Mouse (Mus musculus): ENCODE measurements around the gene Castor1.
"Not testable (repeated sequence)": the region's sequence is repeated elsewhere in the genome, so short reads cannot be mapped to it uniquely, and the experiment has no call there.

Castor1 gene

DNA sequence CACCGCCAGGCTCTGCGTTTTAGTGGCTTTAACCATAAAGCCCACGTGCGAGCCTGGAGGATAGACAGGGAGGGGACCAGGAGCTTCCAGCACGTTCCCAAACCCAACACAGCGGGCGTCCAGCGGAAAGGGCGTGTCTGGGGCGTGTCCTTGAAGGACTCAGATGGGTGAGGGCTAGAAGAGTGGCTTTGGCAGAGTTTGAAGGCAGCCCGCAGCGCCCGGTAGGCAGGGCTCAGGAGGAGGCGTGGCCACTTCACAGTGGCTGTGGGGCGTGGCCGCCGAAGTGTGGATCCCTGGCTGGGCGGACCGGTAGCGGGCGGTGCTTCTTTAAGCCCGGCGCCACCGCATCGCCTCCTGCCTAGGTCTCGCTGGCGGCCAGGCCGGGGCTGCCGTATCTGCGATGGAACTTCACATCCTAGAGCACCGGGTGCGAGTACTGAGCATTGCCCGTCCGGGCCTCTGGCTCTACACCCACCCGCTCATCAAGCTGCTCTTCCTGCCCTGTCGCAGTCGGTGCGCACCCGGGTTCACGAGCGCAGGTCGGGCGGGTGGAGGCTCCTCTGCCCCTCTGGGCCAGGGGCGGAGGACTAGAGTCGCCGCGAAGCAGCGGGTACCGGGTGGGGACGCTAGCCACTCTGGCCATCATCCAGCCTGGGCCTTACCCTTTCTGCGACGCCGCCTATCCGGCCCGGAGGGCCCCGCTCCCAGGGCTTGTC, at the start of gene Castor1:
Gene Castor1 (plus strand): TSS at position 312 of the 716 bp plus-strand sequence.
- in situ Hi-C loops (cut with MboI), result loop anchor here (5.0 kb wide), 1 partner anchor 39 kb away; the partner anchor contains the start of gene Lif

DNA sequence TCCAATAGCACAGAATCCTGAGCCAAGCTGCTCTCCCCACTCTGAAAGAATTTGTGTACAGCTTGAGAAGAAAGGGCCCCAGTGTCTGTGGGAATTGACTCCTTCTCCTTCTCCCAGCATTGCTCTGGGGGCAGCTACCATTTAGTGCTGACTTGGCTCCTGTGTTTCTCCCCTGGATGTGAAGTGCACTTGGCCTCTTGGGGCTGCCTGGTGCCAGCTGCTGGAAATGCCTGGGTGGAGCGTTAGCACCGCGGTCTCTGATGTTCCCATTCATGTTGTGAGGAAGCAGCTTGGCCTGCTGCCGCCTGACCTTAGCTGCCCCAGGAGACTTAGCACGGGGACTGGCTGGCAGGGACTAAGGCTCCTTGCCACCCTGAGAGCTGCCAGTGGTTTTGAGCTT, 43.4 kb upstream of the Castor1 start:
- in situ Hi-C loops (cut with MboI), result no loop called here

DNA sequence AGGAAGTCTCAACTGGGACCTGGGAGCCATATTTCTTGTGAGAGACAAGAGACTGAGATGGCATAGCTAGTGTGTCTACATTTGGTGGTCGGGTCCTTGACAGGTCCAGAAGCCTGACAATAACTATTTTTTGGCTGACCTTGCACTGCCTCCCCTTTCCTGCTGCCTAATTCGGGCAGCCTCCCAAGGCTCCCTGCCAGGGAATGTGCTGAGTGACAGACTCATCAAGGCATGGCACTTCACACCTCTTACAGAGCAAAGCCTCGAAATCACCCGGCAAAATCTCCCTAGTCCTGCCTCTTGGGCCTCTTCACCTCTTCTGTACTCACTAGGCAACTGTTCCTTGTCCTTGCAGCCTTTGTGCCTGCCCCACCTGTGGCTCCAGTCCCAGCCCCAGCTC, 40.3 kb upstream of the Castor1 start:
- in situ Hi-C loops (cut with MboI), result no loop called here

DNA sequence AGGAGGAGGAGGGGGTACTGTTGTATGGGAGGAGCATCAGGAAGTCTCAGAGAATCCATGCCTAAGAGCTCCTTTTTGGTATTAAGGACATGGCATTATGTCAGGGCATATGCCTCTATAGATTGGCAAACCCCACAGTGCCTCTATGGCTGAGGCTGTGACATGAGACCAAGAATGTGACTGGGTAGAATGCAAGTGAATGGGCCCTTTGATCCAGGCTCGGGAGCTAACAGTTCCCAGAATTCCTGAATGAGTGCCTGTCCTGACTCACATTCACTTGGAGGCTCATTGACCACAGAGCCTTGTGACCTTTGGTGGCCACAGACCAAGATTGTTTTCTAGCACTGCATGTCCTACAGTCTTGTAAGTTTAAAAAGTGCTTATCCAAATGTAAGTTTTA, 36.0 kb upstream of the Castor1 start:
- in situ Hi-C loops (cut with MboI), result no loop called here

DNA sequence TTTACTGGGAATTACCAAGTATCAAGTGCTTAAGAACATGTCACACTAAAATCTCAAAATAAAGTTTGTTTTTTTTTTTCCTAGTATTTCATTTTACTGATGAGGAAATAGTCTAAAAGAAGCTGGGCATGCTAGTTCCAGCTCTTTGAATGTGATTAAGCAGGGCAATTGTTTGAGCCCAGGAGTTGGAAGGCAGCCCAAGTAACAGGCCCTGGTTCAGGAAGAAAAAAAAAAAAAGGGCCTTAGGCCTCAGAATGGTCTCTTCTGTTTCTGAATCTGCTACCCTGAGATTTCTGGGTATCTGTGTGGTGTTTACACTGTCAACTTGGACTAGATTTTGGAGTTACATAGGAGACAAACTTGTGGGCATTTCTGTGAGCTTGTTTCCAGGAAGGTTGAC, 34.5 kb upstream of the Castor1 start:
- in situ Hi-C loops (cut with MboI), result no loop called here

DNA sequence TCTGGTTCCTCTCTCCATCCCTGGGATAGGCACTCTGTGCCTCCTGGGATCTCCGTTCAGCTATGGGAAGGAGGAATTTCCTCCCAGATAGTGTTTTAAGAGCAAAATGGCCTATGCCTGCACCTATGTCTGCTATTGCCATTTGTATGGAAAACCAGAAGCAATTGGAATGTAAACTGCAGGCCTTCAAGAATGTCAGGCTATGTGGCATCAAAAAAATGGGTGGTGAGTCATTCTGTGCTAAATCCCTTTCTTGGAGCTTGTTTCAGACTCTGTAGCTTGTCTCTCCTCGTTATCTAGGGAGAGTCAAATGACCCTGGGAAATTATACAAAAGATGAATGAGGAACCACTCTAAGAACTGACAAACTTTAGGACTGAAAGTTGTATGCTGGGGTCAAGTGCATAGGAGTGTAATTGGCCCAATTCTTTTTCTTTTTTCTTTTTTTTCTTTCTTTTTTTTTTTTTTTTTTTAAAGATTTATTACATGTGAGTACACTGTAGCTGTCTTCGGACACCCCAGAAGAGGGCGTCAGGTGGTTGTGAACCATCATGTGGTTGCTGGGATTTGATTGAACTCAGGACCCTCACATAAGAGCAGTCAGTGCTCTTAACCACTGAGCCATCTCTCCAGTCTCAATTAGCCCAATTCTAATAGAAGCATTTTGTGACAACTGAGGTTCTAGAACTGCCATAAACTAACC, 33.6 kb upstream of the Castor1 start:
- in situ Hi-C loops (cut with MboI), result no loop called here

DNA sequence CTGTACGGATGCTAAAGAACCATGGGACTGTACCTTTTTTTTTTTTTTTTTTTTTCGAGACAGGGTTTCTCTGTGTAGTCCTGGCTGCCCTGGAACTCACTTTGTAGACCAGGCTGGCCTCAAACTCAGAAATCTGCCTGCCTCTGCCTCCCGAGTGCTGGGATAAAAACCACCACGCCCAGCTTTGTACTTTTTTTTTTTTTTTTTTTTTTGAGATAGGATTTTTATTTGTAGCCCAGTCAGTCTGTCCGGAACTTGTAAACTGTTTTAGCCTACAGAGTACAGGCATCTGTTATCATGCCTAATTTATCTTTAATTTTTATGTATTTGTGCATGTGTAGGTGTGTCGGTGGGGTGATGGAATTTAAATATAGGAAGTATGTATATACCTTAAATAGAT, 32.5 kb upstream of the Castor1 start:
- in situ Hi-C loops (cut with MboI), result not testable (repeated sequence)

DNA sequence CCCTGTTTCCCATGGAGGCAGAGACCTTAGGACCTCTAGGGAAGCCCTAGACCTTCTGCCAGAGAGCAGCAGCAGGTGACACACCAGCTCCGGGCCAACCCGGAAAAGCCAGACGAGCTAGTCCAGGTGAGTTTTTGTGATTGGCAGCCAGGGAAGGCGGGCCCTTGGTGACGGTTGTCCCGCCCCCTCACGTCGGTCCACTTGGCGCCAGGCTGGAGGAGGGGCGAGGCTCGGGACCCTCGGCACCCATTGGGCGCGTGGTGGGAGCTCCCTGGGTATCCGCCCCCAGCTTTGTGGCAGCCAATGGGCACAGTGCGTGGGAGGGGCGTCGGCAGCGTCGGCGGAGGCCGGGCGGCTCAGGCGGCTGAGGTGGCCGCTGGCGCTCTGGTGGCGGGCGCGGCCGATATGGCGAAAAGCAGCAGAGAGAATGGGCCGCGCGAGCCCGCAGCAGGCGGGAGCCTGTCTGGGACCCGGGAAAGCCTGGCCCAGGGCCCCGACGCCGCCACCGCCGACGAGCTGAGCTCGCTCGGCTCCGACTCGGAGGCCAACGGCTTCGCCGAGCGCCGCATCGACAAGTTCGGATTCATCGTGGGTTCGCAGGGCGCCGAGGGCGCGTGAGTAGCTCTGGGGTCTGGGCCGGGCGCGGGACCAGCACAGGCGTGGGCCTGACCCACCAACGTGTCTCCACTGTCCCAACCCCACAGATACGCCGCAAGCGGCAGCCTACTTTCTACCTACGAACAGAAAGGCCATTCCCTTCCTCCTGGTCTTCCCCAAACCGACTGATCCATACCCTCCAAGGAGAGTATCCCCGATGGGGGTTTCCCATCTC, 31.3 kb upstream of the Castor1 start, which contains the start of gene Tbc1d10a:
Gene Tbc1d10a (plus strand): TSS at position 304 of the 832 bp plus-strand sequence.
- in situ Hi-C loops (cut with MboI), result no loop called here

DNA sequence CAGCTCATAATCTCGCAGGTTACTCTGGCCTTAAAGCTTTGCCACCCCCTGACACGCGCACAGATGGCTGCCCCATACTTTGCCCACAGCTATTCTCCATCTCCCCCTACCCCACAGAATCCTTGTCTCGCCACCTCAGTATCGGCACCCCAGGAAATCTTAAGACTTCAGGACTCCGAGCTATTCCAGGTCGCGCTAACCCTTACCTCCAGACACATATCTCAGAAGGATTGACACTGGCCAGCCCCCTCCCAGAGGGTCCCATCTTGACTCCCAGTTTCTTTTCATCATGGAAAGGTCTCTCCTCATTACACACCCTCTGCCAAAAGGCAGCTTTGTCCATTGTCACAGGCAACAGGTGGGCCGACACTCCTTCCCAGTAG, 30.7 kb upstream of the Castor1 start:
- in situ Hi-C loops (cut with MboI), result no loop called here

DNA sequence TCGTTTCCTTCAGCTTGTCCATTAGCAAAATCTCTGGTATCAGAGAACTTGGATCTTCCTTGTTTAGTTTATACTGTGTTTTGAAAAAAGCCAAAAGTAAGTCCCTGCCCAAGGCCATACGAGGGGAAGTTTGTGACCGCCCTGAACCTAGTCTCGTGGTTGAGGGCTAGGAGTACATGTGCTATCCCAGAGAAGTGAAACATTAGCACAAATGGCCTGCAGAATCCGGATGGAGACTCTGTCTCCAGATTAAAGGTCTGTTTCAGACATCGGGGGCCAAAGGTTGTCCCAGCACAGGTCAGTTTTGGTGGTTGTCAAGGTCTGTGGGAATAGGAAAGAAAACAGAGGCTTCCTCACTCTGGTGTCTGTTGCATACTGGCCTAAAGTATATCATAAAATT, 28.8 kb upstream of the Castor1 start:
- in situ Hi-C loops (cut with MboI), result no loop called here

DNA sequence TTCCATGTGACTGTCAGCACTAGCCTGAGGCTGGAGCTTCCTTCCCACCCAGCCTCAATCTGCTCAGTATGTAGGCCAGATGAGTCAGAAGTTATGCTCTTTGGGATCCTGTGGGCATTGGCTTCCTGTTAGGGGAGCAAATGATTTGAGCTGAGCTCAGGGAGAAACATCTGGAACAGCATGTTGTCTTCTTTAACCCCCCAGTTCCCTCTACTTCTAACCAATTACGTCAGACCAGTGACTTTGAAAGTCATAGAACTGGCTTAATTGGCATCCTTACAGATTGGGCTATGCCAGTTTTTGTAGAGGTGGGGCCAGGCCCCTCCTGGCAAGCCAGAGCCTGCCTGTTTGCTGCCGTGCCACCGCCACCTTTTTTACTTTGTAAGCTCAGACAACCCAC, 27.3 kb upstream of the Castor1 start:
- in situ Hi-C loops (cut with MboI), result no loop called here

DNA sequence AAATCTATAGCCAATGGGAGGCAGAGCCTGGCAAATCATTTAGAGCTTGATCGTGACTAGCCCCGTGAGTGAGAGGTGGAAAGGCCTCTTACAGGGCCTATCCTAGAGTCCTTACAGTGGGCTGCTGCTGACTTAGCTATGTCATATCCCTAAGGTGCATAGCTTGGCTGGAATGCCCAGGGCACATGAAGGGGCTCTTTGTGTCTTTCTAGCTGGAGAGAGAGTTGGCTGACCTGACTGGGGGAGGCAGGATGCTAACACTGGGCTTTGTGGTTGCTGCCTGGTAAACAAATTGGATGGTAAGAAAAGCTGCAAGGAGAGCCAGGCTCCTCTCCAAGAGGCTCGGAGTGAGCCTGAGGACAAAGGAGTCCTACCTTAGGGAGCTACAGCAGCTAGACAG, 25.3 kb upstream of the Castor1 start:
- in situ Hi-C loops (cut with MboI), result no loop called here

DNA sequence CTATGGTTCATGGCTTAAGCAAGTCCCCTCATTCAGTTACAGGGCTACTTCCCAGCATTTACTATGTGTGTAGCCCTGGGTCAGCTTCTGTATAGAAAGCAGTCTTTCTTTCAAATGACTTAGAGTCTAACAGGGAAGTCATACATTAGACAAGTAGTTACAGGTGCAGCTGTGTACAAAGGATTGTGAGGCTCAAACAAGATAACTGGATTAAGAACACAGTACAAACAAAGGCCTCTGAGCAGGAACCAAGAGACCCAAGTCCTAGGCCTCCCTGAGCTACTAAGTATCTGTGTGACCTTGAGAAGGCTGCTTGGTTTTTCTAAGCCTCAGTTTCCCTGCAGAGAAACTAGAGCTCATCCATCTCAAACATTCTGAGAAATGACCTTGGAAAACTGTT, 24.6 kb upstream of the Castor1 start:
- in situ Hi-C loops (cut with MboI), result no loop called here

DNA sequence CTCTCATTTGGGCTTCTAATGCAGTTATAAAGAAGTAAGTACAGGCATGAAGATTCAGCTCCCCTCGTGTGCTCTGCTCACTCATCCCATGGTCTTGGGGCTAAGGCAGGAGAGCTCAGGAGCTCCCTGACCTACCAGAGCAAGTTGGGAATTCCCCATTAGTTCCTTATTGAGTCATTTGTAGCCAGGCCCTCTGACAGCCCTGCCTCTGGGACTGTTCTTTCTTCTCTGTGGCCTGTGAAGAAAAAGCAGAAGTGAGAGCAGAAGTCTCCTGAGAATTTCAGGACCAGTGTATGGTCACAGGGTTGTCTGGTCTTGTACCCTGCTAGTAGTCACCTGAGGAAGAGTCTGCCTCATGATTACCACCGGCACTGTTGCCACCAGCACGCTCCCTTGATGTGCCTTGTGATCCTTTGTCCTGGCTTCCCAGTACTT, 22.4 kb upstream of the Castor1 start:
- in situ Hi-C loops (cut with MboI), result no loop called here

DNA sequence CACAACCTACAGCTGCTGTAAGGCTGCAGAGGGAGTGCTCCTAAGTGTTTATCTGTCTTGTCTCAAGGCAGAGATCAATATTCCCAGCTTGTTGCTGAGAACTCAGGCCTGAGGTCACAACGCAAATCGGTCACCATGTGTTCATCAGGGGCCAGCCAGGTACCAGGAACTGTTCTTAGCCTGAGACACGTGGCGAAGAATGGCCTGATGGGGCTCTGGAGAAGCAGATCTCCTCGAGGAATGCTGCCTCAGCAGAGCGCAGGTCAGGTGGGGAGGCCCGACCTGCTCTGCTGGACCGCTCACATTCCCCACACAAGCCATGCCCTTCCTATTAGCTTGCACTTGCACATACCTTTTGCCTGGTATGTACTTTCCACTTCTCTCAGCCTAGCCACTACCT, 21.4 kb upstream of the Castor1 start:
- in situ Hi-C loops (cut with MboI), result no loop called here

DNA sequence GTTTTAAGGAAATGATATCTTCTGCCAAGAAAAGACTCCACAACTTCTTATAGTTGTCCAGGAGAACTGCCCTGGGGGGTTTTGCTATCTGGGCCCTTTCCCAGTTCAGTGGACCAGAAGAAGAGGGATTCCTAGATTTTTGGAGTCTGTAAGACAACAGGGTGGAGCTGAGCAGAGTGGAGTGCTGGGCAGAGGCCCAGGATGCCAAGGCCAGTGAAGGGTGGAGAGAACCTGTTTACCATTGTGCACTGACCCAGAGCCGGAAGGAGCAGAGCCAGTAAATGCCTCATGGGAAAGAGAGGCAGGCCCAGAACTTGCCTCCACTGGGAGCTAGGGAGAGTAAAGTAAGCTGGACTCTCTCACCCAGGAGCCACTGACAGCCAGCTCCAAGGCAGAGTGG, 20.3 kb upstream of the Castor1 start:
- in situ Hi-C loops (cut with MboI), result no loop called here

DNA sequence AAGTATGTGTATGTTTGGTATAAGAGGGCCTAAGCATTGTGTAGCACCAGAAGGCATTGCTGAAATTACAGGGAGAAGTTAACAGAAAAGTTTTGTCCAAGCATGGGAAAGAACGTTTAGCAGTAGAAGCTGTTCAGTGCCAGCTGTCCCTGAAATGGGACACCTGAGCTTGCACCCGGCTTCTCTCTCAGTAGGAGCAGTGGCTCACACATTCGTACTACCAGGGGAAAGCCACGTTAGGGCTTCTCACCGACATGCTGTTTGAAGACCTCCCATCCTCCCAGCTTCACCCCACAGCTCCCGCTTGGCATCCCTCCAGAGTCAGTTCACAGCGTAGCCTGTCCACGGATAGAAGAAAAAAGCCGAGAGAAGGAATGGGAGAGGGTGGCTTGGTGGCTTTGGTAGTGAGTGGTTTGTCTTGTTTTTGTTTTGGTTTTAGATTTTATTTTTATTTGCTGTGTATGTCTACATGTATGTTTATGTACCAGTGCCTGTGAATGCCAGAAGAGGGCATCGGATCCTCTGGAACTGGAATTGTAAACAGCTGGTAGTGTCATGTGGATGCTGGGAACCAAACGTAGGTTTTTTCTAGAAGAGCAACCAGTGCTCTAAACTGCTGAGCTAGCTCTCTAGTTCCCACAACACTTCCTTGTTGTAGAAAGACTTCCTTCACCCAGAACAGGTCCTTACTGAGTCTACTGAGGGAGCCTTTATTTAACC, 15.9 kb upstream of the Castor1 start:
- in situ Hi-C loops (cut with MboI), result no loop called here

DNA sequence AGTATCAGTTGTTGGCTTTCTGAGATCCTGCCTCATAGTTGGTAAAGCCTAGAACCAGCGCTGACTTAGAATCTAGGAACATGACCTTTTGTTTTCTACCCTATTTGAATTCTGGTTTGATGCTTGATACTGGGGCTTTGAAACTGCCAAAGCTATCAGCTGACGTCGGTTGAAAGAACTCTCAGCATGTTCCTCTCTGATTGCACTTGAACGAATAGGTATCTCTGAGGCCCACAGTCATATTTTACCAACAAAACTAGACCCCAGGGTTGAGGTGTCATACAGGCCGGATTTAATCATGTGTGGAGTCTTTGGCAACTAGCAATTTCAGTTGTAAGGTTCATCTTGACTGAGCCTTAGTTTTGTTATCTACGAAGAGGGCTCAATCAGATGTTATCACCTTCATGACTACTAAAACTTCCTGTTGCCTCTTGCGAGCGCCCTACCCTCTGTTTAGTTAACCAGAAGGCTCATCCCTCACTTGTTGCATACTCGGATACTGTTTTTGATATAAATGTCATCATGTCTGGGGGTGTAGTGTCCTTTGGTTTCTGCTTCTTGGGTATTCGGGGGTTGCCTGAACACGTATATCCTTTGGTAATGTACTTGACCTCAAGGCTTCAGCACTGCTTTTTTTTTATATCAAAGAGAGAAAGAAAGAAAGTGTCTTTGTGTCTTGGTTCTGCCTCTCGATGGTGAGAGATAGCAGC, 14.9 kb upstream of the Castor1 start:
- in situ Hi-C loops (cut with MboI), result no loop called here

DNA sequence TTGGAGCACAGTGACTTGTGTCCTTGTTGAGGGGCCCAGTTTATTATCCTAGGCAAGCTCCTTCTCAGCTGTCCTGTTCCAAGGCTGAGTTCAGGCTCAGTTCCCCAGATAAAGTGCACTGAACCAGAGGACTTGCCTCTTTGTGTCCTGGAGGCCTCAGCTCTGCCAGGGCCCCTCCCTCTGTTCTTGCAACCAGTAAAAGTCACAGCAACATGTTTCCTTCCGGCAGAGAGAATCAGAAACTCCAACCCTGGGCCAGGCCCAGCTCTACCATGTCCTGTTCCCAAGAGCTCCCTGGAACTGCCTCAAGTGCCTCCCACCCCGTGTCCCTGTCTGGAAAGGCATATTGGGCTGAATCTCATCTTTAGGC, 14.3 kb upstream of the Castor1 start:
- in situ Hi-C loops (cut with MboI), result no loop called here

DNA sequence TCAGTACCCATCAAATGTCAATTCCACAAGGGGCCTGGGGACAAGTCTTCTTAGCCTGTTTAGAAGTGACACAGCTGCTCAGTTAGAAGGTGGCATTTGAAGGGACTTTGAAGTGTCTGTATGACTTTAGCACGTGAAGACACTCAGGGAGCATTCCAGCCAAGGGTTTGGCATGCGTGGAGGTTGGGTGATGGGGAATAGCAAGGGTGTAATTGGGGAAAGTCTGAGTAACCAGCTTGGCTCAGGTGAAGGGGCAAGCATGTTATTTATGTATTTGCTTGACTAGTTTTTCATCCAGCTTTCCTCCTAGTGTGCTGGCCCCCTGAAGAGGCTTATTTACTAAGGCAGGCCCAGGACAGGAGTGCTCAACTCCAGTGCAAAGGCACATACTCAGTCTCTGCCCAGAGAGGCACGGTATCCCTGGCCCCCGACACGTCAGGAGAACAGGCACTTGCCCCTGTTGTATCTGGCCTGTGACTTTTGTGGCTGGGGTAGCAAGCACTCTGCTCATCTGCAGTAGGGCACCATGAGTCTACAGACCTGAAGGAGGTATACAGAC, 12.8 kb upstream of the Castor1 start:
- in situ Hi-C loops (cut with MboI), result no loop called here

DNA sequence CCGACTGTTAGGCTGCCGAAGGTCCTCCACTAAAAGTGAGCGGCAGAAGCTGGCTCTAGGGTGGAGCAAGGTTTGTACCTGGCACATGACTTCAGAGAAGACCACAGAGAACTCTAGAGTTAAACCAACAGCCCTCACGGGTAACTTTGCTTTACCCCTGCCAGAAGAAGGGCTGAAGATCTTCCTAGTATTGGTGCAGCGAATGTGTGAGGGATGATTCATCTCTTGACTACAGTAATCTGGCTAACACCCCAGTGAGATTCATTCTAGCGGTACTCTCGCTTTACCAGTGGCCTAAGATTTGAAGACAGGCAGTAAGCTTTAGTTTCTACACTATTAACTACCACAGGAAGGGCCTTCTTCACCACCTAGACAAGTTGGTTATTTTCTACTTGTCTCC, 12.1 kb upstream of the Castor1 start:
- in situ Hi-C loops (cut with MboI), result no loop called here
